Mouse (Mus musculus): Measurements from ENCODE around the gene Pdp2.
"Not testable (repeated sequence)": the region's sequence is repeated elsewhere in the genome, so short reads cannot be mapped to it uniquely, and the experiment has no call there.

Gene Pdp2

GRCm38 (mm10) chr8:104591133-104591834 is at the start of gene Pdp2:
Gene Pdp2 (plus strand): TSS chr8:104591451.
- DNase-seq, result peak; percentile 93

- no peak for DNase-seq
These were observed 49.8 kb upstream of the Pdp2 start for GRCm38 (mm10) chr8:104541515-104541880.

- no peak for DNase-seq
These were observed 49.1 kb upstream of the Pdp2 start for GRCm38 (mm10) chr8:104542160-104542559.

GRCm38 (mm10) chr8:104543440-104544045 is 47.7 kb upstream of the Pdp2 start:
- no peak for DNase-seq

GRCm38 (mm10) chr8:104555191-104555590 is 36.1 kb upstream of the Pdp2 start:
- DNase-seq, result no peak

GRCm38 (mm10) chr8:104557226-104557625 is 34.0 kb upstream of the Pdp2 start:
- DNase-seq, result no peak

GRCm38 (mm10) chr8:104560731-104561130 is 30.5 kb upstream of the Pdp2 start:
- no peak for DNase-seq

- DNase-seq, result peak; percentile 85
These were observed 26.4 kb upstream of the Pdp2 start for GRCm38 (mm10) chr8:104564633-104565456.

- no peak for DNase-seq
These were observed 25.8 kb upstream of the Pdp2 start for GRCm38 (mm10) chr8:104565457-104565798.

- DNase-seq, result no peak
These were observed 21.7 kb upstream of the Pdp2 start for GRCm38 (mm10) chr8:104569559-104569958.

GRCm38 (mm10) chr8:104570436-104571343 is 20.6 kb upstream of the Pdp2 start:
- peak; percentile 83 for DNase-seq

GRCm38 (mm10) chr8:104576820-104577219 is 14.4 kb upstream of the Pdp2 start:
- DNase-seq, result no peak

GRCm38 (mm10) chr8:104577606-104578005 is 13.6 kb upstream of the Pdp2 start:
- DNase-seq, result not testable (repeated sequence)

GRCm38 (mm10) chr8:104584522-104584921 is 6.7 kb upstream of the Pdp2 start:
- no peak for DNase-seq

- DNase-seq, result no peak
These were observed 967 bp upstream of the Pdp2 start for GRCm38 (mm10) chr8:104590284-104590683.

- no peak for DNase-seq
These were observed 605 bp downstream of the Pdp2 start for GRCm38 (mm10) chr8:104591856-104592255.

GRCm38 (mm10) chr8:104592566-104592965 is 1.3 kb downstream of the Pdp2 start:
- DNase-seq, result no peak

- DNase-seq, result no peak
These were observed 2.5 kb downstream of the Pdp2 start for GRCm38 (mm10) chr8:104593536-104594325.

- no peak for DNase-seq
These were observed 3.5 kb downstream of the Pdp2 start for GRCm38 (mm10) chr8:104594611-104595362.

GRCm38 (mm10) chr8:104595773-104596536 is 4.7 kb downstream of the Pdp2 start:
- no peak for DNase-seq

Data from cerebellum, adult 11 months (tissue).